Mouse (Mus musculus) 3134 (cell line): ENCODE results near the gene Polr2h.

ENCODE experiments used
- DNase-seq: peaks from one replicate; pipeline ENCODE4 v3.0.0-alpha.2; 2011; ENCODE audit warnings: low spot score; ENCODE audit not compliant: insufficient read length; ENCODE audit errors: extremely low read depth

Gene Polr2h

GRCm38 (mm10) chr16:20757385-20757784, 39.9 kb downstream of the Polr2h start:
- DNase-seq = no peak

GRCm38 (mm10) chr16:20761681-20762080, 44.2 kb downstream of the Polr2h start:
- no peak for DNase-seq

GRCm38 (mm10) chr16:20765244-20765643, 47.8 kb downstream of the Polr2h start:
- peak; percentile 22 for DNase-seq
